Mouse (Mus musculus) thymus, adult 2 months (tissue): ENCODE measurements around the gene Stip1.

Source experiments
- CTCF ChIP-seq: fragments of 200-500 bp; IDR thresholded peaks from 2 replicates; pipeline ENCODE4 v1.5.1; 2012; ENCODE audit warnings: mild to moderate bottlenecking, control low read depth, low read length, moderate library complexity, borderline replicate concordance; ENCODE audit not compliant: control insufficient read depth, poor library complexity, insufficient read depth; ENCODE audit errors: extremely low read depth
- POLR2A ChIP-seq: fragments of 200-500 bp; IDR thresholded peaks from 2 replicates; pipeline ENCODE4 v1.6.1; 2012; ENCODE audit warnings: mild to moderate bottlenecking, low read length, control low read depth, moderate library complexity; ENCODE audit not compliant: control insufficient read depth, poor library complexity, insufficient read depth; ENCODE audit errors: extremely low read depth

DNA sequence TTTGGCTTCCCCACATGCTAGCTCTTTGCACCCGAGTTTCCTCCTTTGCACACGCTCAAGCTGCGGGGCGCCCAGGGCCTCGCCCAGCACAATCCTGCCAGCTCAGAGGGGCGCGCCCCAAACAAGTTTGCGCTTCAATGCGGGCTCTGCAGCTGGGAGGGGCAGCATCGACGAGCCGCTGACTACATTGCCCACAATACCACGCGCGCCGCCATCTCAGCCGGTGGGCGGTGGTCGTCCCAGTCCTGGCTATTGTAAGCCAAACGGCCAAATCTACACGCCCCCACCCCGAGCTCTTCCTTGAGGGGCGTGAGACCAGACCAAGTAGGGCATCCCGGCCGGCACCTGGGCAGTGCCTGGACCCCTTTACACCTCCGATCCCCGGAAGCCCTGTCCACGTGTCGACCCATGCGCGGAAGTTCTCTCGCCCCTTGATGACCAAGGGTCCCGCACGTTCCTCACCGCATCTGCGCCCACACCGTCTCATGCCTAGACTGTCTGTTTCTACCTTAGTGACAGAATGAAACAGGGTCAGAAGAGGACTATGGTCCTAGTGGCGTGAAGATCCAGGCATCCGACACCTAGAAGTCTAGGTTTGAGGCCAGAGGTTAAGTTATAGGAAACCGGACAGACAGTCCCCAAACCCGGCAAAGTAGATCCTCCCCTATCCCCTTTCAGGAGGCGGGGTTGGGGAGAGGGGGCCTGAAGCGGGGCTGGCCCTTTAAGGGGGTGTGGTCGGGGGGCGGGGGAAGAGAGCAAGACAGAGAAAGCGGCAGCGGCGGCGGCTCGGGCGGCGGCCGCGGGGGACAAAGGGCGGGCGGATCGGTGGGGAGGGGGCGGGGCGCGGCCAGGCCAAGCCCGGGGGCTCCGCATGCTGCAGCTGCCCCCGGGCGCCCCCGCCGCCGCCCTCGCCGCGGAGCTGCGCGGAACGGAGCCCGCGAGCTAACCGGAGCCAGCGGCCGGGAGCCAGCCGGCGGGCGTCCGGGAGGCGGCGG lies 65.3 kb downstream of the Stip1 start, which contains the start of gene Ppp1r14b:
- TF ChIP-seq CTCF (no peak), POLR2A (no peak; the same call in 1 of the 2 replicates)
